Mouse (Mus musculus) mature B cell (primary cell): ENCODE measurements around the gene Hoxd9.

Experiments used
- in situ Hi-C: fragments of 300-500 bp; cut with MboI; formaldehyde crosslinking; loops from 2 replicates; pipeline ENCODE4 v1.14.3; 2019

Gene Hoxd9

GRCm38 (mm10) chr2:74747006-74747405 lies 49.5 kb downstream of the Hoxd9 start:
- in situ Hi-C loops: no loop called here

GRCm38 (mm10) chr2:74747661-74748141 lies 50.2 kb downstream of the Hoxd9 start:
- in situ Hi-C loops: no loop called here

- in situ Hi-C loops: no loop called here
Measured at GRCm38 (mm10) chr2:74748436-74748995, 51.0 kb downstream of the Hoxd9 start.

GRCm38 (mm10) chr2:74749337-74750121 lies 52.0 kb downstream of the Hoxd9 start:
- in situ Hi-C loops: no loop called here
